Mouse (Mus musculus): ENCODE data around the gene Tmem42.

DNA sequence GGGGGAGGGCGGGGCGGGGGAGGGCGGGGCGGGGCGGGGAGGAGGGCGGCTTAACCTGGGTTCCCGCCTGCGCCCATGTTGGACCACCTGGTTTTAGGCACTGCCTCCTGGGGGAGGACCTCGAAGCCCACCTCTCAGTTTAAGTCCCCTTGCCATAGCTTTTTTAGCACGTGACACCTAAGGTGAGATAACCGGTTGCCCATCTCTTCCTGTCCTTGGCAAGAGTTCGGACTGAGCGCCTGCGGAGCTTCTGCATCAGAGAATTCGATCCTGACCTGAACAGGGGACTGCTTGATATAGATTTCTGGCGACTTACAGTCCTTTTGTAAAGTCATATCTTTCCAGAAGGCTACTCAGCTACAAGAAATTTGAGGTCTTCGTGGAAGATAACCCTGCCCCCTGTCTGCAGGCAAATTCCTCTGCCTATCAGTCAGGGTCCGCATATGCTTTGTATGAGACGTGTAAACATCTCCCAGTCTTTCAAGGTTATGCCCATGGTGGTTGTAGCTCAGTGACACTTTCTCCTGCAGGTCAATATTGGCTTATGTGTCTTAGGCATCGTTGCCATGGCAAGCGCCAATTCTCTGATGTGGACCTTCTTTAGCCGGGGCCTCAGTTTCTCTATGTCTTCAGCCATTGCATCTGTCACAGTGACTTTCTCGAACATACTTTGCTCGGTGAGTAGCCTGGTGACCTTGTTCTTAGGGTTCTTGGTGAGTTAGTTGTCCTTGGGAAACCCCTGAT lies 682 bp downstream of the Tmem42 start:
- TF ChIP-seq CTCF (IDR thresholded peaks at IDR 0.05; ENCODE audit: extremely low read depth, insufficient read length, insufficient replicate concordance, low read depth, low read length): no peak
- no peak for TF ChIP-seq POLR2A (IDR thresholded peaks at IDR 0.05; ENCODE audit: low read depth, low read length)
